Mouse (Mus musculus) embryonic fibroblast, embryonic 13.5 days (primary cell): Measurements from ENCODE around the gene Cpm.

ENCODE experiments used
- CTCF ChIP-seq: IDR thresholded peaks from 2 replicates; pipeline ENCODE4 v1.5.1; 2011; ENCODE audit warnings: mild to moderate bottlenecking, control low read depth, low read length, moderate library complexity, borderline replicate concordance; ENCODE audit not compliant: insufficient read depth
- POLR2A ChIP-seq: IDR thresholded peaks from 2 replicates; pipeline ENCODE4 v1.6.1; 2011; ENCODE audit warnings: low read depth, mild to moderate bottlenecking, control low read depth, low read length, moderate library complexity

GRCm38 (mm10) chr10:117678357-117678756 lies 49.1 kb downstream of the Cpm start:
- TF ChIP-seq POLR2A, result no peak
- no peak for TF ChIP-seq CTCF
